Mouse (Mus musculus) macrophage (primary cell): ENCODE measurements around the gene Otud7a. TPM values are rescaled to one million over a fixed set of nuclear protein-coding genes. Genes with fewer than 3 reads are reported as not detected.

ENCODE experiments used
- polyA plus RNA-seq: library from polyadenylated mRNA; stranded (reverse); fragments of 250-400 nt; gene quantifications from 3 replicates; pipeline ENCODE4 v1.2.4, GENCODE M21; 2018; ENCODE audit warnings: inconsistent platforms

Otud7a gene
- polyA plus RNA-seq, 1 experiment from 2014 or later: not detected

Other genes starting within 250 kb of the Otud7a start
- gene Chrna7, start 232.2 kb upstream of the Otud7a start, polyA plus RNA-seq: not detected in 3 replicates